Mouse (Mus musculus) neutrophil, adult 5-6 weeks (primary cell): ENCODE measurements around the gene Apoa2. TPM values are rescaled to one million over a fixed set of nuclear protein-coding genes. Genes with fewer than 3 reads are reported as not detected.

ENCODE experiments used
- ATAC-seq: fragments of 151-379, 151-347 bp; 2 replicates; pipeline ENCODE4 v1.8.0; 2017; ENCODE audit warnings: mild to moderate bottlenecking, moderate TSS enrichment; ENCODE audit not compliant: insufficient number of reproducible peaks, poor library complexity, low FRiP score, severe bottlenecking; ENCODE audit errors: extremely low read depth
- total RNA-seq: library from RNA; stranded (forward); fragments of 200-1000 nt; gene quantifications from 2 replicates; pipeline ENCODE4 v1.2.3, GENCODE M21; 2017

The Apoa2 gene
- not detected in 2 replicates for total RNA-seq

GRCm38 (mm10) chr1:171224857-171225256, at the start of gene Apoa2:
TSS of gene Apoa2 (plus strand) at chr1:171225054.
- ATAC-seq: no peak

GRCm38 (mm10) chr1:171179487-171180171, 45.2 kb upstream of the Apoa2 start:
- ATAC-seq: no peak

- no peak for ATAC-seq
Observed at GRCm38 (mm10) chr1:171183025-171183424, 41.8 kb upstream of the Apoa2 start.

GRCm38 (mm10) chr1:171183620-171184019, 41.2 kb upstream of the Apoa2 start:
- ATAC-seq: no peak

- peak; percentile 71 for ATAC-seq
Observed at GRCm38 (mm10) chr1:171184314-171184713, 40.5 kb upstream of the Apoa2 start.

GRCm38 (mm10) chr1:171185655-171186054, 39.2 kb upstream of the Apoa2 start:
- ATAC-seq: no peak

GRCm38 (mm10) chr1:171187851-171188700, 36.8 kb upstream of the Apoa2 start:
- no peak for ATAC-seq

- ATAC-seq: no peak
Observed at GRCm38 (mm10) chr1:171189046-171189445, 35.8 kb upstream of the Apoa2 start.

GRCm38 (mm10) chr1:171189476-171190114, 35.3 kb upstream of the Apoa2 start:
- no peak for ATAC-seq

- no peak for ATAC-seq
Observed at GRCm38 (mm10) chr1:171190832-171191231, 34.0 kb upstream of the Apoa2 start.

GRCm38 (mm10) chr1:171192283-171192682, 32.6 kb upstream of the Apoa2 start:
- no peak for ATAC-seq

- no peak for ATAC-seq
Observed at GRCm38 (mm10) chr1:171193093-171193840, 31.6 kb upstream of the Apoa2 start.

- no peak for ATAC-seq
Observed at GRCm38 (mm10) chr1:171193911-171194830, 30.7 kb upstream of the Apoa2 start.

- ATAC-seq: 0 out of 2 replicates have a peak, but pooled peaks have one; percentile 1
Observed at GRCm38 (mm10) chr1:171195046-171195822, 29.6 kb upstream of the Apoa2 start.

- no peak for ATAC-seq
Observed at GRCm38 (mm10) chr1:171195887-171196397, 28.9 kb upstream of the Apoa2 start, which contains the start of gene Pcp4l1. TSS of gene Pcp4l1 (minus strand) at chr1:171196268.

- ATAC-seq: no peak
Observed at GRCm38 (mm10) chr1:171199532-171199931, 25.3 kb upstream of the Apoa2 start.

- no peak for ATAC-seq
Observed at GRCm38 (mm10) chr1:171200769-171201168, 24.1 kb upstream of the Apoa2 start.
